Mouse (Mus musculus) ES-E14 (cell line): ENCODE measurements around the gene Prrt1. TPM values are rescaled to one million over a fixed set of nuclear protein-coding genes. Genes with fewer than 3 reads are reported as not detected.

Experiments used
- DNase-seq: peaks from one replicate; pipeline ENCODE4 v3.0.0-alpha.2; 2013; ENCODE audit warnings: low read depth, low spot score
- H3K27ac ChIP-seq: 2 replicates; pipeline ENCODE4 v1.5.1; 2012; ENCODE audit warnings: low read depth, mild to moderate bottlenecking, low read length, moderate library complexity, mixed read lengths; ENCODE audit not compliant: poor library complexity, insufficient read depth, severe bottlenecking
- H3K36me3 ChIP-seq: 2 replicates; pipeline ENCODE4 v1.6.1; 2012; ENCODE audit warnings: mild to moderate bottlenecking, low read length, moderate library complexity, mixed read lengths; ENCODE audit not compliant: control insufficient read depth, poor library complexity, insufficient read depth, severe bottlenecking
- H3K4me1 ChIP-seq, 2 experiments: fragments of 150-350 bp in 1 of 2; sonication (generic) in 1 of 2; 2 replicates each; pipeline ENCODE4 v1.6.1; 2012; ENCODE audit warnings: low read length in 2 of 2, mild to moderate bottlenecking in 1 of 2, mixed read lengths in 1 of 2; ENCODE audit not compliant: control insufficient read depth in 2 of 2, insufficient read depth in 2 of 2, poor library complexity in 1 of 2
- H3K4me3 ChIP-seq, 2 experiments: fragments of 150-350 bp in 1 of 2; sonication (generic) in 1 of 2; 2 replicates each; pipeline ENCODE4 v1.5.1; 2012; ENCODE audit warnings: low read length in 2 of 2, low read depth in 1 of 2, mild to moderate bottlenecking in 1 of 2, mixed read lengths in 1 of 2; ENCODE audit not compliant: insufficient read depth in 1 of 2, poor library complexity in 1 of 2, severe bottlenecking in 1 of 2
- H3K9ac ChIP-seq: 2 replicates; pipeline ENCODE4 v1.6.1; 2012; ENCODE audit warnings: low read depth, mild to moderate bottlenecking, low read length, mixed read lengths; ENCODE audit not compliant: poor library complexity, insufficient read depth, severe bottlenecking
- H3K9me3 ChIP-seq: fragments of 150-350 bp; sonication (generic); 2 replicates; pipeline ENCODE4 v1.6.1; 2012; ENCODE audit warnings: low read depth, mild to moderate bottlenecking, low read length; ENCODE audit not compliant: control insufficient read depth, insufficient read depth
- CHD2 ChIP-seq: IDR thresholded peaks from 2 replicates; pipeline ENCODE4 v1.6.1; 2014; ENCODE audit warnings: mild to moderate bottlenecking, low read depth, low read length, inconsistent platforms
- HCFC1 ChIP-seq: IDR thresholded peaks from 2 replicates; pipeline ENCODE4 v1.6.1; 2012; ENCODE audit warnings: low read length, inconsistent platforms, borderline replicate concordance; ENCODE audit not compliant: insufficient read depth
- MAFK ChIP-seq: IDR thresholded peaks from 2 replicates; pipeline ENCODE4 v1.6.1; 2014; ENCODE audit warnings: mild to moderate bottlenecking, low read depth, low read length, inconsistent platforms; ENCODE audit not compliant: insufficient read depth
- ZC3H11A ChIP-seq: IDR thresholded peaks from 2 replicates; pipeline ENCODE4 v1.6.1; 2012; ENCODE audit warnings: low read depth, mild to moderate bottlenecking, inconsistent platforms, low read length, borderline replicate concordance
- ZNF384 ChIP-seq: IDR thresholded peaks from 2 replicates; pipeline ENCODE4 v1.6.1; 2012; ENCODE audit warnings: low read depth, low read length, inconsistent platforms
- in situ Hi-C, 2 experiments: fragments of 600-800 bp; cut with MboI; formaldehyde crosslinking; loops; one replicate each; pipeline ENCODE4 v1.15.1; 2025; ENCODE audit warnings: low sequenced_read_pairs in 2 of 2, inconsistent platforms in 1 of 2; ENCODE audit not compliant: unreplicated experiment in 2 of 2
- total RNA-seq: library from RNA; depleted of rRNA; stranded (reverse); fragments of 300-350 nt; gene quantifications from 2 replicates; pipeline ENCODE4 v1.2.3, GENCODE M21; 2012

Prrt1 gene
- total RNA-seq, 1 experiment, result 0.13 TPM

DNA sequence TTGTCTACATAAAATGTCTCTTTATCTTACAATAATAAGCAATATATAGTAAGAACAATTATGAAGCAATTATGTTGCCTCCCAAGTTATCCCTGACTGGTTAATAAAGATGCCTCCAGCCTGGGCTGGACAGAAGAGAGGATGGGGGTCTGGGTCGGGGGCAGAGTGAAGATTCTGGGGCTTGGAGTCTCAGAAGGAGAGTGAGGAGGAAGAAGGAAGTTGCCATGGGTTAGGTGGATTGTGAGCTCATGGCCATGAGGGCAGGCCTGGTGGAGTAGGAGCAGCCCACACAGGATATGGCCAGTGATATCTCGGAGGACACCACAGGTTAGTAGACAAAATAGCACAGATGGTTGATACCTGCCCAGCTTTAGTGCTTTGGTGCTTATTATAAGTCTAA is 28.8 kb downstream of the Prrt1 start:
- no peak for TF ChIP-seq HCFC1
- no peak for TF ChIP-seq CHD2
- TF ChIP-seq ZC3H11A, result no peak
- TF ChIP-seq MAFK, result no peak
- TF ChIP-seq ZNF384, result no peak
- peaks cover 0 to 13% of the 10 kb centered on the region in 2 experiments; a peak in 1 of 4 replicates for H3K4me1 ChIP-seq
- in situ Hi-C loops, result no loop called here

DNA sequence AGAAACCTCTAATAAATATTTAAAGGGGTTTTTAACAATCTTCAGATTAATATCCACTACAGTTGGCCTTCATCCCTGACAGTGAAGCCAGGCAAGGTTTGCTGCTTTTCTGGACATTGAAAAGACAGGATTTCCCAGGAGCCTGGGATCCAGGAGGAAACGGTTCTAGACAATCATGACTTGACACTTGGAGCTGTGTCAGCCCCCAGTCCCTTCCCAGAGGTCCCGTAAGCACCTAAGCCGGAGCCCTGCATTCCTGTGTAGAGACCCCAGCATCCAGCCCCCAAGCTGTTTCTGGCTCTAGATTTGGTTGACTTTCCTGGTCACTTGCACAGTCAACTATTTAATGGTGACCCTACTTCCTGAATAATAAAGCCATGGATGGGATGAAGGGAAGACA is 29.3 kb downstream of the Prrt1 start:
- TF ChIP-seq HCFC1 (no peak), ZC3H11A (no peak), CHD2 (no peak), ZNF384 (no peak), MAFK (no peak)
- H3K9ac ChIP-seq, result no peak overlapping the region
- H3K27ac ChIP-seq, result no peak overlapping the region
- no peaks in the 10 kb centered on the region for H3K9me3 ChIP-seq
- H3K4me1 ChIP-seq, result peaks cover 0 to 13% of the 10 kb centered on the region in 2 experiments; a peak in 1 of 4 replicates
- H3K4me3 ChIP-seq, result no peak overlapping the region
- no peak for DNase-seq
- peaks cover 10% of the 10 kb centered on the region; the same call in 1 of the 2 replicates for H3K36me3 ChIP-seq
- in situ Hi-C loops, result no loop called here

More for the DNA sequence above, 28.8 kb downstream of the Prrt1 start:
- Histone ChIP-seq H3K36me3 (peaks cover 15% of the 10 kb centered on the region), H3K4me3 (no peak overlapping the region), H3K27ac (no peak overlapping the region), H3K9ac (no peak overlapping the region), H3K9me3 (no peaks in the 10 kb centered on the region)
- DNase-seq, result no peak

DNA sequence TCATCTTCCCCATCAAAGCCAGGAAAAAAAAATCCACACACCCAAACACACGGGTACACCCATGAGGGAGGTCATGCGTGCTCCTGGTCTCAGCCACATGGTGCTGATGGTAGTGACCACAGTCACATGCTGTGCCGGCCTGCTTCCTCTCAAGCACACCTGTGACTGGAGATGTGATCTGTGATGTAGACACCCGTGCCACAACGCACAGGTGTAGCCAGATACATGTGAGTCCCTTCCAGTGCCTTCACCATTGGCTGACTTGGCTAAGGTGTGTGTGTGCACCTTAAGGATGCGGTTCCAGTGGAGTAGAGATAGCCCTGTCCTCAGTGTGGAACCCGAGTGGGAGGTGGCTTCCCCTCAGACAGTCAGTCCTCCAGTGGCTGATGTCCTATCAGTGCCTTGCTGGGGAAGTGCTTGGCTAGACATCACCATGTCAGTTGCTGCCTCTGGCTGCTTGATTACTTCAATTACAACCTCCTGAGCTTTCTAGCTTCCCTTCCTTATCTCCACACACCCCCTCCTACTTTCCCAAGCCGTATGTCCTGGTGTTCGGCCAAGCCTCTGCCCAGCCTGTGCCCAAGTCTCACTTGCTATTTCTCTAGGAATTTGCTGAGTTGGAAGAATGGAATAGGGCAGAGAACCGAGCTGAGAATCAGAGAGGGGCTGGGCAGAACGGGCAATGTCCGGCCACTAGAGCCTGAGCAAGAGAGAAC is 30.0 kb downstream of the Prrt1 start:
- H3K9me3 ChIP-seq, result no peaks in the 10 kb centered on the region
- H3K9ac ChIP-seq, result no peak overlapping the region
- TF ChIP-seq ZNF384 (no peak), HCFC1 (no peak), CHD2 (no peak), ZC3H11A (no peak), MAFK (no peak)
- H3K27ac ChIP-seq, result no peak overlapping the region
- H3K4me1 ChIP-seq, result peaks cover 0 to 13% of the 10 kb centered on the region in 2 experiments; a peak in 1 of 4 replicates
- H3K4me3 ChIP-seq, result no peak overlapping the region
- peaks cover 6% of the 10 kb centered on the region; the same call in 1 of the 2 replicates for H3K36me3 ChIP-seq
- in situ Hi-C loops, result no loop called here
- no peak for DNase-seq

DNA sequence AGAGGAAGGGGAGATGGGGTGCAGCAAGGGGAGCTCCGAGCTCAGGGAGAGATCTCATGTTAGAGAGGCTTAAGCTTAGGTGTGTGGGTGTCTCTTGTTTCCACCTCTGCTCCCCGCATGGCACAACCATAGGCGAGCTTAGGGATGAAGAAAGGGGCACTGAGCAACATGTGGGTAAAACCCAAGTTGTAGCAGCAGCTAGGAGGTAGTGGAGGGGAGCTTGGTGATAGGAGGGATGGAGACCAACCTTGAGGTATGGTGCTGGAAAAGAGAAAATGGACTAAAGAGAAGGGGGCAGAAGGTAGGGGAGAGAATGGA is 30.5 kb downstream of the Prrt1 start:
- no peak for DNase-seq
- Histone ChIP-seq H3K36me3 (peaks cover 2% of the 10 kb centered on the region; the same call in 1 of the 2 replicates), H3K9ac (no peak overlapping the region), H3K9me3 (no peaks in the 10 kb centered on the region), H3K27ac (no peak overlapping the region), H3K4me3 (no peak overlapping the region), H3K4me1 (peaks cover 0 to 13% of the 10 kb centered on the region in 2 experiments; a peak in 1 of 4 replicates)
- TF ChIP-seq ZNF384 (no peak), ZC3H11A (no peak), HCFC1 (no peak), CHD2 (no peak), MAFK (no peak)
- in situ Hi-C loops, result no loop called here
